Mouse (Mus musculus): ENCODE measurements around the gene Elp6. TPM values are rescaled to one million over a fixed set of nuclear protein-coding genes. Genes with fewer than 3 reads are reported as not detected.

Gene Elp6
- total RNA-seq, 1 experiment = 24.5 TPM

- no peak overlapping the region for H3K4me3 ChIP-seq (ENCODE audit: insufficient read depth in 1 of 2, low read depth in 1 of 2, low read length in 2 of 2, poor library complexity in 1 of 2, severe bottlenecking in 1 of 2)
- H3K9ac ChIP-seq (ENCODE audit: insufficient read depth, low read depth, low read length, poor library complexity, severe bottlenecking) = no peak overlapping the region
- no peak for DNase-seq (ENCODE audit: low read depth, low spot score)
- TF ChIP-seq HCFC1 (IDR thresholded peaks at IDR 0.05; ENCODE audit: borderline replicate concordance, insufficient read depth, low read length) (no peak), MAFK (IDR thresholded peaks at IDR 0.05; ENCODE audit: insufficient read depth, low read depth, low read length) (no peak), ZC3H11A (IDR thresholded peaks at IDR 0.05; ENCODE audit: borderline replicate concordance, low read depth, low read length) (no peak), ZNF384 (IDR thresholded peaks at IDR 0.05; ENCODE audit: low read depth, low read length) (no peak), CHD2 (IDR thresholded peaks at IDR 0.05; ENCODE audit: low read depth, low read length) (no peak)
- H3K9me3 ChIP-seq (ENCODE audit: control insufficient read depth, insufficient read depth, low read depth, low read length) = no peaks in the 10 kb centered on the region
- peaks cover 0 to 2% of the 10 kb centered on the region in 2 experiments; a peak in 1 of 4 replicates for H3K4me1 ChIP-seq (ENCODE audit: control insufficient read depth in 2 of 2, insufficient read depth in 2 of 2, low read length in 2 of 2, poor library complexity in 1 of 2)
- in situ Hi-C loops (cut with MboI; ENCODE audit: low sequenced_read_pairs in 2 of 2, unreplicated experiment in 2 of 2) = loop anchor here in 1 of 2 experiments (10.0 kb wide), 1 partner anchor 138 kb away; no protein-coding TSS in a partner anchor
- no peaks in the 10 kb centered on the region for H3K36me3 ChIP-seq (ENCODE audit: control insufficient read depth, insufficient read depth, low read length, poor library complexity, severe bottlenecking)
- no peak overlapping the region for H3K27ac ChIP-seq (ENCODE audit: insufficient read depth, low read depth, low read length, poor library complexity, severe bottlenecking)
Observed at GRCm38 (mm10) chr9:110293254-110293718, 11.7 kb upstream of the Elp6 start.

- Histone ChIP-seq H3K27ac (ENCODE audit: insufficient read depth, low read depth, low read length, poor library complexity, severe bottlenecking) (no peak overlapping the region), H3K4me1 (ENCODE audit: control insufficient read depth in 2 of 2, insufficient read depth in 2 of 2, low read length in 2 of 2, poor library complexity in 1 of 2) (peaks cover 0 to 2% of the 10 kb centered on the region in 2 experiments; a peak in 1 of 4 replicates), H3K36me3 (ENCODE audit: control insufficient read depth, insufficient read depth, low read length, poor library complexity, severe bottlenecking) (no peaks in the 10 kb centered on the region), H3K9me3 (ENCODE audit: control insufficient read depth, insufficient read depth, low read depth, low read length) (no peaks in the 10 kb centered on the region), H3K4me3 (ENCODE audit: insufficient read depth in 1 of 2, low read depth in 1 of 2, low read length in 2 of 2, poor library complexity in 1 of 2, severe bottlenecking in 1 of 2) (no peak overlapping the region), H3K9ac (ENCODE audit: insufficient read depth, low read depth, low read length, poor library complexity, severe bottlenecking) (no peak overlapping the region)
- in situ Hi-C loops (cut with MboI; ENCODE audit: low sequenced_read_pairs in 2 of 2, unreplicated experiment in 2 of 2) = loop anchor here in 1 of 2 experiments (10.0 kb wide), 1 partner anchor 139 kb away; no protein-coding TSS in a partner anchor
- TF ChIP-seq ZNF384 (IDR thresholded peaks at IDR 0.05; ENCODE audit: low read depth, low read length) (no peak), HCFC1 (IDR thresholded peaks at IDR 0.05; ENCODE audit: borderline replicate concordance, insufficient read depth, low read length) (no peak), ZC3H11A (IDR thresholded peaks at IDR 0.05; ENCODE audit: borderline replicate concordance, low read depth, low read length) (no peak), MAFK (IDR thresholded peaks at IDR 0.05; ENCODE audit: insufficient read depth, low read depth, low read length) (no peak)
- no peak for DNase-seq (ENCODE audit: low read depth, low spot score)
Observed at GRCm38 (mm10) chr9:110293873-110294415, 11.0 kb upstream of the Elp6 start.

GRCm38 (mm10) chr9:110294786-110295185, 10.2 kb upstream of the Elp6 start:
- Histone ChIP-seq H3K36me3 (ENCODE audit: control insufficient read depth, insufficient read depth, low read length, poor library complexity, severe bottlenecking) (no peaks in the 10 kb centered on the region), H3K4me1 (ENCODE audit: control insufficient read depth in 2 of 2, insufficient read depth in 2 of 2, low read length in 2 of 2, poor library complexity in 1 of 2) (peaks cover 0 to 2% of the 10 kb centered on the region in 2 experiments; a peak in 1 of 4 replicates), H3K9ac (ENCODE audit: insufficient read depth, low read depth, low read length, poor library complexity, severe bottlenecking) (no peak overlapping the region), H3K27ac (ENCODE audit: insufficient read depth, low read depth, low read length, poor library complexity, severe bottlenecking) (no peak overlapping the region), H3K4me3 (ENCODE audit: insufficient read depth in 1 of 2, low read depth in 1 of 2, low read length in 2 of 2, poor library complexity in 1 of 2, severe bottlenecking in 1 of 2) (no peak overlapping the region), H3K9me3 (ENCODE audit: control insufficient read depth, insufficient read depth, low read depth, low read length) (no peaks in the 10 kb centered on the region)
- in situ Hi-C loops (cut with MboI; ENCODE audit: low sequenced_read_pairs in 2 of 2, unreplicated experiment in 2 of 2) = loop anchor here in 1 of 2 experiments (10.0 kb wide), 1 partner anchor 140 kb away; no protein-coding TSS in a partner anchor
- TF ChIP-seq ZNF384 (IDR thresholded peaks at IDR 0.05; ENCODE audit: low read depth, low read length) (no peak), CHD2 (IDR thresholded peaks at IDR 0.05; ENCODE audit: low read depth, low read length) (no peak), HCFC1 (IDR thresholded peaks at IDR 0.05; ENCODE audit: borderline replicate concordance, insufficient read depth, low read length) (no peak), ZC3H11A (IDR thresholded peaks at IDR 0.05; ENCODE audit: borderline replicate concordance, low read depth, low read length) (no peak), MAFK (IDR thresholded peaks at IDR 0.05; ENCODE audit: insufficient read depth, low read depth, low read length) (no peak)
- DNase-seq (ENCODE audit: low read depth, low spot score) = peak; percentile 39

DNA sequence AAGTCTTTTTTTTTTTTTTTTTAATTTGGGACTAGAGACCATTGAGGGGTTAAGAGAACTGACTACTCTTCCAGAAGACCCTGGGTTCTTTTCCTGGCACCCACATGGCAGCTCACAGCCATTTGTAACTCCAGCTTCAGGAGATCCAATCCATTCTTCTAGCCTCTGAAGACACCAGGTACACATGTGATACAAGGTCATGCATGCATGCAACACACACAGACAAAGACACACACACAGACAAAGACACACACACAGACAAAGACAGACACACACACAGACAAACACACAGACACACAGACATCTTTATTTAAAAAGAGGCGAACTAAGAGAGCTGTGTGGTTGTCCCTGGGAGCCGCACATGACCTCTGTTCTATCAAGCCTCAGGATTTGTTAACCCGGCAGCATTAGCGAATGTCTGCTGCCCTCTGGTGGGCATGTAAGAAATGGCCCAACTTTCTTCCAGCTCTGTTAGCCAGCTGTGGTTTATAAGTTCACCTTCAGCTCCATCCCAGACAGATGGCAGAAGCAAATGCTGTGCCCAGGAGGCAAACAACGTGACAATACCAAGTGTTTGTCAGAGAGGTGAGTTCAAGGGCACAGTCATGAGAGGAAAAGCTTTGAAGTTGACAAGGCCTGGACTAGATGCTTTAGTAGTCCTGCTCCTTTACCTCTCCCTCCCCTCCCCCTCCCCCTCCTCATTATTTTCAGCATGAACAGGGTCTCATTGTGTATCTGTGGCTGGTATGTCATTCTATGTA, 7.9 kb upstream of the Elp6 start:
- H3K36me3 ChIP-seq (ENCODE audit: control insufficient read depth, insufficient read depth, low read length, poor library complexity, severe bottlenecking) = no peaks in the 10 kb centered on the region
- DNase-seq (ENCODE audit: low read depth, low spot score) = peak; percentile 94
- in situ Hi-C loops (cut with MboI; ENCODE audit: low sequenced_read_pairs in 2 of 2, unreplicated experiment in 2 of 2) = loop anchor here in 1 of 2 experiments (10.0 kb wide), 1 partner anchor 142 kb away; no protein-coding TSS in a partner anchor
- H3K27ac ChIP-seq (ENCODE audit: insufficient read depth, low read depth, low read length, poor library complexity, severe bottlenecking) = no peak overlapping the region
- no peak overlapping the region for H3K4me3 ChIP-seq (ENCODE audit: insufficient read depth in 1 of 2, low read depth in 1 of 2, low read length in 2 of 2, poor library complexity in 1 of 2, severe bottlenecking in 1 of 2)
- H3K4me1 ChIP-seq (ENCODE audit: control insufficient read depth in 2 of 2, insufficient read depth in 2 of 2, low read length in 2 of 2, poor library complexity in 1 of 2) = peaks cover 0 to 2% of the 10 kb centered on the region in 2 experiments; a peak in 1 of 4 replicates
- no peak overlapping the region for H3K9ac ChIP-seq (ENCODE audit: insufficient read depth, low read depth, low read length, poor library complexity, severe bottlenecking)
- TF ChIP-seq ZC3H11A (IDR thresholded peaks at IDR 0.05; ENCODE audit: borderline replicate concordance, low read depth, low read length) (peak; percentile 95), HCFC1 (IDR thresholded peaks at IDR 0.05; ENCODE audit: borderline replicate concordance, insufficient read depth, low read length) (no peak), MAFK (IDR thresholded peaks at IDR 0.05; ENCODE audit: insufficient read depth, low read depth, low read length) (no peak), ZNF384 (IDR thresholded peaks at IDR 0.05; ENCODE audit: low read depth, low read length) (0 out of 2 replicates have a peak, but pooled peaks have one; percentile 33), CHD2 (IDR thresholded peaks at IDR 0.05; ENCODE audit: low read depth, low read length) (no peak)
- no peaks in the 10 kb centered on the region for H3K9me3 ChIP-seq (ENCODE audit: control insufficient read depth, insufficient read depth, low read depth, low read length)

Measured in ES-E14 (cell line).